Mouse (Mus musculus) cortical plate, adult 2 months (tissue): Measurements from ENCODE around the gene March6.

ENCODE experiments used
- CTCF ChIP-seq: fragments of 200-500 bp; IDR thresholded peaks from 2 replicates; pipeline ENCODE4 v1.5.1; 2011; ENCODE audit warnings: mild to moderate bottlenecking, control low read depth, low read length; ENCODE audit not compliant: insufficient read depth; ENCODE audit errors: extremely low read depth
- POLR2A ChIP-seq: fragments of 200-500 bp; IDR thresholded peaks from 2 replicates; pipeline ENCODE4 v1.6.1; 2011; ENCODE audit warnings: mild to moderate bottlenecking, low read length, control low read depth; ENCODE audit not compliant: insufficient read depth; ENCODE audit errors: extremely low read depth

GRCm38 (mm10) chr15:31542013-31542958 is 11.4 kb upstream of the March6 start:
- TF ChIP-seq POLR2A (no peak), CTCF (no peak)
